Mouse (Mus musculus) urinary bladder, postnatal 4 days (tissue): ENCODE measurements around the gene Sdk1.
A peak's percentile ranks its signal among the peaks of the same experiment; 100 is the strongest.

Experiments
- DNase-seq, 2 experiments: peaks; one replicate each; pipeline ENCODE4 v3.0.0; 2021 to 2022; ENCODE audit warnings: low spot score in 2 of 2

Sdk1 gene

GRCm38 (mm10) chr5:141240841-141241543 is at the start of gene Sdk1:
Gene Sdk1 (plus strand): TSS chr5:141241490.
- DNase-seq: peak; percentile 96 to 97

- DNase-seq: no peak
Observed at GRCm38 (mm10) chr5:141197278-141197677, 44.0 kb upstream of the Sdk1 start.

- no peak for DNase-seq
Observed at GRCm38 (mm10) chr5:141202276-141203065, 38.8 kb upstream of the Sdk1 start.

GRCm38 (mm10) chr5:141207061-141207460 is 34.2 kb upstream of the Sdk1 start:
- no peak for DNase-seq

- no peak for DNase-seq
Observed at GRCm38 (mm10) chr5:141225243-141225642, 16.0 kb upstream of the Sdk1 start.

GRCm38 (mm10) chr5:141234326-141234725 is 7.0 kb upstream of the Sdk1 start:
- DNase-seq: no peak

- DNase-seq: no peak
Observed at GRCm38 (mm10) chr5:141239401-141239800, 1.9 kb upstream of the Sdk1 start.

- DNase-seq: no peak
Observed at GRCm38 (mm10) chr5:141240441-141240840, 849 bp upstream of the Sdk1 start.

GRCm38 (mm10) chr5:141241645-141242284 is 475 bp downstream of the Sdk1 start:
- DNase-seq: no peak

- no peak for DNase-seq
Observed at GRCm38 (mm10) chr5:141243253-141243965, 2.1 kb downstream of the Sdk1 start.

- no peak for DNase-seq
Observed at GRCm38 (mm10) chr5:141264253-141264652, 23.0 kb downstream of the Sdk1 start.

GRCm38 (mm10) chr5:141277112-141277511 is 35.8 kb downstream of the Sdk1 start:
- DNase-seq: no peak

GRCm38 (mm10) chr5:141281751-141282150 is 40.5 kb downstream of the Sdk1 start:
- no peak for DNase-seq

GRCm38 (mm10) chr5:141289611-141290010 is 48.3 kb downstream of the Sdk1 start:
- no peak for DNase-seq

GRCm38 (mm10) chr5:141295240-141295639 is 54.0 kb downstream of the Sdk1 start:
- DNase-seq: no peak

- peak in 1 of 2 experiments; percentile 24 for DNase-seq
Observed at GRCm38 (mm10) chr5:141302287-141302694, 61.0 kb downstream of the Sdk1 start.

GRCm38 (mm10) chr5:141303746-141304145 is 62.5 kb downstream of the Sdk1 start:
- no peak for DNase-seq

GRCm38 (mm10) chr5:141304706-141305105 is 63.4 kb downstream of the Sdk1 start:
- no peak for DNase-seq

- DNase-seq: no peak
Observed at GRCm38 (mm10) chr5:141310641-141311040, 69.4 kb downstream of the Sdk1 start.

GRCm38 (mm10) chr5:141311801-141312200 is 70.5 kb downstream of the Sdk1 start:
- DNase-seq: no peak

- DNase-seq: no peak
Observed at GRCm38 (mm10) chr5:141312305-141312704, 71.0 kb downstream of the Sdk1 start.

- DNase-seq: no peak
Observed at GRCm38 (mm10) chr5:141317095-141317494, 75.8 kb downstream of the Sdk1 start.
